Mouse (Mus musculus) gonadal fat pad, adult 2 months (tissue): ENCODE measurements around the gene Morc1. TPM values are rescaled to one million over a fixed set of nuclear protein-coding genes. Genes with fewer than 3 reads are reported as not detected.

Experiments
- DNase-seq: peaks from one replicate; pipeline ENCODE4 v3.0.0-alpha.2; 2012; ENCODE audit warnings: low read depth
- polyA plus RNA-seq: library from polyadenylated mRNA; depleted of rRNA; stranded (reverse); fragments of >200 nt; gene quantifications from 2 replicates; pipeline ENCODE4 v1.2.3, GENCODE M21; 2012

The Morc1 gene
- polyA plus RNA-seq, 1 experiment = 0.07 TPM

- no peak for DNase-seq
These were observed 44.1 kb downstream of the Morc1 start for GRCm38 (mm10) chr16:48474896-48475802.

GRCm38 (mm10) chr16:48479266-48479848 lies 48.3 kb downstream of the Morc1 start:
- DNase-seq = no peak

- no peak for DNase-seq
These were observed 85.9 kb downstream of the Morc1 start for GRCm38 (mm10) chr16:48516776-48517499.

GRCm38 (mm10) chr16:48519569-48519968 lies 88.5 kb downstream of the Morc1 start:
- DNase-seq = no peak

- DNase-seq = no peak
These were observed 106.1 kb downstream of the Morc1 start for GRCm38 (mm10) chr16:48537108-48537507.

- DNase-seq = no peak
These were observed 131.4 kb downstream of the Morc1 start for GRCm38 (mm10) chr16:48562290-48563080.

- DNase-seq = no peak
These were observed 139.3 kb downstream of the Morc1 start for GRCm38 (mm10) chr16:48570354-48570753.

GRCm38 (mm10) chr16:48574072-48574471 lies 143.0 kb downstream of the Morc1 start:
- DNase-seq = no peak

GRCm38 (mm10) chr16:48574499-48574898 lies 143.5 kb downstream of the Morc1 start:
- DNase-seq = no peak

- DNase-seq = no peak
These were observed 154.3 kb downstream of the Morc1 start for GRCm38 (mm10) chr16:48585369-48585768.

- DNase-seq = no peak
These were observed 163.4 kb downstream of the Morc1 start for GRCm38 (mm10) chr16:48594457-48594856.

- no peak for DNase-seq
These were observed 164.2 kb downstream of the Morc1 start for GRCm38 (mm10) chr16:48595216-48595615.

- no peak for DNase-seq
These were observed 172.7 kb downstream of the Morc1 start for GRCm38 (mm10) chr16:48603735-48604211.

- DNase-seq = no peak
These were observed 175.5 kb downstream of the Morc1 start for GRCm38 (mm10) chr16:48606476-48607038.

GRCm38 (mm10) chr16:48608224-48608623 lies 177.2 kb downstream of the Morc1 start:
- no peak for DNase-seq

GRCm38 (mm10) chr16:48610866-48611265 lies 179.8 kb downstream of the Morc1 start:
- DNase-seq = no peak

GRCm38 (mm10) chr16:48611436-48611835 lies 180.4 kb downstream of the Morc1 start:
- DNase-seq = no peak

- DNase-seq = no peak
These were observed 182.7 kb downstream of the Morc1 start for GRCm38 (mm10) chr16:48613783-48614182.

- no peak for DNase-seq
These were observed 189.5 kb downstream of the Morc1 start for GRCm38 (mm10) chr16:48620510-48620909.

- DNase-seq = no peak
These were observed 190.0 kb downstream of the Morc1 start for GRCm38 (mm10) chr16:48621019-48621418.

GRCm38 (mm10) chr16:48623447-48623846 lies 192.4 kb downstream of the Morc1 start:
- no peak for DNase-seq
